Mouse (Mus musculus): ENCODE results near the gene Socs7.

DNA sequence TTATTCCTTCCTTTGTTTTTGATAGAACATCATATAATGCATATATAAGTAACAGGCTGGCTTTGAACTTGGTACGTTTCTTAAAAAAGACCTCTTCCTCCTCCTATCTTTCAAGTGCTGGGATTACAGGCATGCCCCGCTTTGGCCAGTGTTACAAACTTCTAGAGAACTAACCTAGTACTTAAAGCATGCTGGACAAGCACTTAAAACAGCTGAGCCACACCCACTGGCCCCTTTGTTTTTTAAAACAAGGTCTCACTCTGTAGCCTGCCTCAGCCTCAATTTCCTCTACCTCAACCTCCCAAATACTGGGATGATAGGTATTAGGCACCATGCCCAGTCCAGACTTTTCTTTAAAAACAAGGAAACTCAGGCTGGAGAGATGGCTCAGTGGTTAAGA is 7.7 kb upstream of the Socs7 start:
- TF ChIP-seq CTCF (IDR thresholded peaks at IDR 0.05; ENCODE audit: borderline replicate concordance, extremely low read depth, insufficient read depth, insufficient read length) = no peak
- TF ChIP-seq POLR2A (IDR thresholded peaks at IDR 0.05; ENCODE audit: borderline replicate concordance, extremely low read depth, insufficient read depth, insufficient read length, poor library complexity, severe bottlenecking) = no peak
